Mouse (Mus musculus) forebrain, embryonic 16.5 days (tissue): Measurements from ENCODE around the gene Otulin. TPM values are rescaled to one million over a fixed set of nuclear protein-coding genes. Genes with fewer than 3 reads are reported as not detected.

ENCODE experiments used
- ATAC-seq: fragments of 200-750 bp; cut with Nextera tagmentation; 2 replicates; pipeline ENCODE4 v1.8.0; 2017; ENCODE audit warnings: mild to moderate bottlenecking, moderate library complexity
- H3K27ac ChIP-seq: fragments of 300-500 bp; sonication (generic); 2 replicates; pipeline ENCODE4 v1.5.1; 2014; ENCODE audit warnings: low read length, control low read depth
- H3K27me3 ChIP-seq: fragments of 300-500 bp; sonication (generic); replicated peaks from 2 replicates; pipeline ENCODE4 v1.6.1; 2014; ENCODE audit warnings: low read length; ENCODE audit not compliant: control insufficient read depth, insufficient read depth
- H3K36me3 ChIP-seq: fragments of 300-500 bp; sonication (generic); 2 replicates; pipeline ENCODE4 v1.6.1; 2014; ENCODE audit not compliant: control insufficient read depth, insufficient read depth
- H3K4me1 ChIP-seq: fragments of 300-500 bp; sonication (generic); replicated peaks from 2 replicates; pipeline ENCODE4 v1.6.1; 2014; ENCODE audit warnings: low read length; ENCODE audit not compliant: control insufficient read depth, insufficient read depth
- H3K4me2 ChIP-seq: fragments of 300-500 bp; sonication (generic); 2 replicates; pipeline ENCODE4 v1.6.1; 2014; ENCODE audit warnings: mild to moderate bottlenecking, low read length, control low read depth
- H3K4me3 ChIP-seq: fragments of 300-500 bp; sonication (generic); replicated peaks from 2 replicates; pipeline ENCODE4 v1.5.1; 2014; ENCODE audit warnings: mild to moderate bottlenecking, low read length, control low read depth
- H3K9ac ChIP-seq: fragments of 300-500 bp; sonication (generic); replicated peaks from 2 replicates; pipeline ENCODE4 v1.6.1; 2014; ENCODE audit warnings: low read depth, low read length, control low read depth
- H3K9me3 ChIP-seq: fragments of 300-500 bp; sonication (generic); 2 replicates; pipeline ENCODE4 v1.6.1; 2016; ENCODE audit warnings: low read length; ENCODE audit not compliant: control insufficient read depth
- WGBS: fragments of 180-500 bp; shearing (Covaris S2); extraction: QIAGEN DNeasy Blood & Tissue Kit; methylation state at CpG from one replicate; pipeline ENCODE4 v1.1.7; 2014; 5-methylcytosine and 5-hydroxymethylcytosine counted together
- polyA plus RNA-seq: library from polyadenylated mRNA; unstranded; fragments of >200 nt; fragmentation: Nextera tagmentation; extraction: Ambion mirVana; gene quantifications from 2 replicates; pipeline ENCODE4 v1.2.1, GENCODE M21; 2015

Gene Otulin
- polyA plus RNA-seq, 1 experiment from 2014 or later = 28.0 TPM

DNA sequence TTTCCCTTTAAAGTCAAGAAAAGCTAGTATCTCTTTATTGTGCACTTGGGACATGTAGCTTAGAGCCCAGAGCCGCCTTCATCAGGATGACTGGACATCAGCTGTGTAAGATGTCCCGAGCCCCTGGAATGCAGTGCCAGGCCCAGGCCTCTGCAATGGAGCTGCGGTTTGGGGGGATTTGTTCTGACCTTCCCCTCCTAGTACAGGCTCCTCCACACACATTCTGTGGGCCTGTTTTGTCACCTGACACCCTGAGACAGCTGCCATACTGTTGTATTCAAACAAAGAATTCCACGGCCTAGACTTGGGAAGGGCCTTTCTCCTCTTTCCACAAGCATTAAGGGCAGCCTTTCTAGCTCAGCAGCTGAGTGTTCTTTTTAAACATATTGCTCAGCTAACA is 35.5 kb downstream of the Otulin start:
- Histone ChIP-seq H3K27me3 (no peaks in the 10 kb centered on the region), H3K4me2 (no peak overlapping the region), H3K4me1 (peaks cover 5% of the 10 kb centered on the region; the same call in 1 of the 2 replicates), H3K4me3 (no peak overlapping the region), H3K36me3 (peaks cover 15% of the 10 kb centered on the region), H3K27ac (no peak overlapping the region), H3K9ac (no peak overlapping the region), H3K9me3 (no peaks in the 10 kb centered on the region)
- 29% methylated on average over 4 of the region's 4 CpGs for WGBS
- no peak for ATAC-seq

DNA sequence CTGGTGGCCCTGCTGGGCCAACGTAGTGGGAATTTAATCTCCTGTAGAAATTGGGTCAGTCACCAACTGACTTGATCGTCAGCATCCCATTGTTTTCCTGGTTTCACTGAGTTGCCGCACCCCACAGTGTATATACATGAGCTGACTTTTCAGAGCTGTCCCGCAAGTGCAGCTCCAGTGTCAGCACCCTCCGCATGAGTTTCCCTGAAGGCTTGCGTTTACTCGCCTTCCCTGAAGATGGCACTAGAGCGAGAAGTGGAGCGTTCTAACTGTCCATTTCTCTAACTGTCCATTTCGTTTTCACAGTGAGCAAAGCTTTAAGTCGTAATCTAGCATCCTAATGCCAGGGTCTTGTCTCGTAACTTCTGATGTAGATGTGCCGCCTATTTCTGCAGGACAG is 36.8 kb downstream of the Otulin start:
- no peak for ATAC-seq
- WGBS = 76% methylated on average over 13 of the region's 13 CpGs
- H3K36me3 ChIP-seq = peaks cover 15% of the 10 kb centered on the region

DNA sequence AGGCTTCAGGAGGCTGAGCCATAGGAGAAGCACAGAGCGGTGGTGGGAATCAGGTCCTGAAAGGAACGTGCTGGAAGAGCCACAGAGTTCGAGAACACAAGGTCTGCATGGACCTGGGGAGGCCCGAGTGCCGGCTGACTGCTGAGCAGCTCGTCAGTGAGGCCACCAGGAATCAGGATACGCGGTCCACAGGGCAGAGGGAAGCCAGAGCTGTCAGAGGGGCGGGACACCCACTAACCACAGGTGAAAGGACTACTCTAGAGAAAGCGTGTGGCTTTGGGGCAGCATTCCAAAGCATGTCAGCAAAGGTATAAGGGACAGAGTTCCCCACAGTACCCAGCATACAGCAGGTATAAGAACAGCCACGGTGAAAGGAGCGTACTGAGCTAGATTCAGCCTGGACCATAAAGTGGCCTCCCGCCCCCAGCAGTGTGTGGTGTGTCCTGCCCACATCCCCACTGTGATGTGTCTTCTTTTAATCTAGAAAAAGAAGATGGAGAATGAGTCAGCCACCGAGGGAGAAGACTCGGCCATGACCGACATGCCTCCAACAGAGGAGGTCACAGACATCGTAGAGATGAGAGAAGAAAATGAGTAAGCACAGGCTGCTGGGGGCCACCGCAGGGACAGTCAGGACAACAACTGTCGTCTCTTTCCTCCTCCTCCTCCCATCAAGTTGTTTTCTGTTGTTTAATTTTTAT is 37.7 kb downstream of the Otulin start:
- ATAC-seq = no peak
- Histone ChIP-seq H3K4me1 (peaks cover 15% of the 10 kb centered on the region), H3K4me2 (no peak overlapping the region), H3K9ac (no peak overlapping the region), H3K27me3 (no peaks in the 10 kb centered on the region), H3K27ac (no peak overlapping the region), H3K4me3 (no peak overlapping the region), H3K36me3 (peaks cover 14% of the 10 kb centered on the region), H3K9me3 (no peaks in the 10 kb centered on the region)
- 90% methylated on average over 19 of the region's 19 CpGs for WGBS

More for the DNA sequence above, 36.8 kb downstream of the Otulin start:
- no peaks in the 10 kb centered on the region for H3K27me3 ChIP-seq
- H3K27ac ChIP-seq = no peak overlapping the region
- no peaks in the 10 kb centered on the region for H3K9me3 ChIP-seq
- H3K4me1 ChIP-seq = peaks cover 7% of the 10 kb centered on the region
- H3K4me2 ChIP-seq = no peak overlapping the region
- no peak overlapping the region for H3K4me3 ChIP-seq
- no peak overlapping the region for H3K9ac ChIP-seq

DNA sequence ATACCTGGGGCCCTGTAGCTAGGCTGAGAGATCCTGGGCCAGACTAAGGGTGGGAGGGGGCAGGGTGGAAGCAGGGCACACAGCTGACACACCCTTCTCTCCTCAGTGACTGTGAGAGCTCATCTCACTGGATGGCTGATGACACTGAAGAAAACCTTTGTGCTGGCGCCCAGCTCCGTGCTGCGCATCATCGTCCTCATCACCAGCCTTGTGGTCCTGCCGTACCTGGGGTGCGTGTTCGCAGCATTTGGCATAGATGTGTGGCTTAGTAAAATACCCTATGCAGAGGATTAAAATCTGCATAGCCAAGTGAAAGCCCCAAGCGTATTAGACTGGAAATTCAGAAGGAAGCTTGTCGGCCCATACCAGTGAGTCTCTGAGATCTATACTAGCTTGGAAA is 39.7 kb downstream of the Otulin start:
- Histone ChIP-seq H3K27ac (no peak overlapping the region), H3K36me3 (peaks cover 14% of the 10 kb centered on the region), H3K9me3 (no peaks in the 10 kb centered on the region), H3K9ac (no peak overlapping the region), H3K27me3 (no peaks in the 10 kb centered on the region), H3K4me2 (no peak overlapping the region), H3K4me3 (no peak overlapping the region), H3K4me1 (peaks cover 15% of the 10 kb centered on the region)
- ATAC-seq = no peak
- WGBS = 96% methylated on average over 9 of the region's 9 CpGs

DNA sequence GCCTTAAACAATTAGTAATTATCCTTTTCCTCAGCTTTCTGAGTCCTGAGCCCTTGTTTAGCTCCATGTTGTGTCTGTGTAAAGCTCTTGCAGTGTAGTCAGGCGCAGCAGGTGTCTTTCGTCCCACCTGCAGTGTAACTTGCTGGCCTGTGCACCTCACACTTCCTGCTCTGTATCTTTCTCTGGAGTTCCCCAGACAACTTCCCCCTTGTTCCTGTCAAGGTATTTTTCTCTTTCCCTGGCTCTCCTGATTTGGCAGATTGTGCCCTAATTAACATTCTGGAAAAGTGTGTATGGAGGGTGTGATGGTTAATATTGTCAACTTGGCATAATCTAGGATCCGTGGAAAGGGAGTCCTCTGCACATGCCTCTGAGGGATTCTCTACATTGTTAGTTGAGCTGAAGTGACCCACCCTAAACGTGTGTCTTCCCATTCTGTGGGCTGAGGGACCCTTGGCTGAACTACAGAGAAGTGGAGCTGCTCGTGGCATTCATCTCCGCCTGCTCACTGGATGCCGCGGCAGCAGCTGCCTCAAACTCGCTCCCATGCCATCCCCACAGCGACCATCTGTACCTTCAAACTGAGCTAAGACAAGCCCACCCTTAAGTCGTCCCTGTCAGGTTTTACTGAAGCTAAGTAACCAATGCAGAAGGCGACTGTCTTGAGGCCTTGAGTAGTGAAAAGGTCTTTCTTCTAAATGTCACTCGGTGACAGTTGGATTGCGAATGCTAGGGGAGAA is 42.2 kb downstream of the Otulin start:
- ATAC-seq = peak; percentile 62
- H3K27ac ChIP-seq = peak overlapping the region; percentile 23; the same call in 1 of the 2 replicates
- H3K9ac ChIP-seq = no peak overlapping the region
- peaks cover 11% of the 10 kb centered on the region for H3K4me1 ChIP-seq
- H3K9me3 ChIP-seq = no peaks in the 10 kb centered on the region
- no peak overlapping the region for H3K4me3 ChIP-seq
- H3K27me3 ChIP-seq = no peaks in the 10 kb centered on the region
- WGBS = 57% methylated on average over 14 of the region's 14 CpGs
- peaks cover 11% of the 10 kb centered on the region for H3K36me3 ChIP-seq
- H3K4me2 ChIP-seq = no peak overlapping the region

DNA sequence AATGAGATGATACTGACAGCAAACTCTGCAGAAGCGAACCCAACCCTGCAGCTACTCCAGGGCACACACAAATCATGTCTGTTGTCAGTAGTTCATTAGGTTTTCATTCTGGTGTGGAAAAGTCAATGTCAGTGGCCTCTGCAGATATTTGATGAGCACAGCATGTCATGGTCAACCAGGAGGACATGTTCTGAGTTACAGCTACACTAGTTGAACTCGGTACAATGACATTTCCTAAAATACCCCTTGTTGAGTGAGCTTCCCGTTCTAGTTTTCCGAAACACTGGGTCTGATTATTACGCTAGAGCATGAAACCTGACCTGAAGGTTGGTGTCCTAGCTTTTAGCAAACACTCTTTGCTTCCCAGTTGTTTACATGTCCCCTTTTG is 44.4 kb downstream of the Otulin start:
- H3K36me3 ChIP-seq = peaks cover 4% of the 10 kb centered on the region
- H3K27ac ChIP-seq = no peak overlapping the region
- WGBS = 94% methylated on average over 5 of the region's 5 CpGs
- H3K9me3 ChIP-seq = no peaks in the 10 kb centered on the region
- no peak overlapping the region for H3K4me3 ChIP-seq
- H3K9ac ChIP-seq = no peak overlapping the region
- H3K4me2 ChIP-seq = no peak overlapping the region
- H3K4me1 ChIP-seq = peaks cover 14% of the 10 kb centered on the region
- ATAC-seq = no peak
- H3K27me3 ChIP-seq = no peaks in the 10 kb centered on the region

DNA sequence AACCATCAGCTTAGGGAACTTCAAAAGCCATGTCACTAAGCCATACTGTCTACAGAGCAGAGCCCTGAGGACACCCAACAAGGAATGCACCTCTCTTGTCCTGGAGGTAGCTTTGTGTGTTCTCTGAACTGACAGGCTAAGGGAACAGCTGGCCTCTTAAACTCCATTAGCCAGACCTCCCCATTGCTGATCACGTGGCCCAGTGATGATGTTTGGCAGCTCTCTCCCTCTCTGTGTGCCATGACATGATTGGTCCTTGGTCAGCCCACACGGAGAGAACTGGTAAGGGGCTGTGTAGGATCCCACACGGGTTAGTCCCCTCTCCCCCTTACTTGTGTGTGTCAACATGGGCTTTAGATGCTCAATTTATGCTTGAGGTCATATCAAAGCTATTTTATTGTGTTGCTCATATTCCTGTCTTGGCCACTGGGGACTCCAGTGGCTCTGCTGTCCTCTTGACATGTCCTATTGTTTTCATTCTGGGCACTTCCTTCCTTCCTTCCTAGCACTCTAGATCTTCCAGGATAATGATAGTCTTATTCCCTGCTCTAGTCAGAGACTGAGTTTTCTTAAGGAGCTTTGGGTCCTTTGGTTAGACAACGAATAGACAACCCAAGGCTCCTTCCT is 44.9 kb downstream of the Otulin start:
- 83% methylated on average over 4 of the region's 4 CpGs for WGBS
- Histone ChIP-seq H3K27ac (no peak overlapping the region), H3K9ac (no peak overlapping the region), H3K4me2 (no peak overlapping the region), H3K36me3 (peaks cover 4% of the 10 kb centered on the region), H3K9me3 (no peaks in the 10 kb centered on the region), H3K4me1 (peaks cover 14% of the 10 kb centered on the region), H3K27me3 (no peaks in the 10 kb centered on the region), H3K4me3 (no peak overlapping the region)
- no peak for ATAC-seq

DNA sequence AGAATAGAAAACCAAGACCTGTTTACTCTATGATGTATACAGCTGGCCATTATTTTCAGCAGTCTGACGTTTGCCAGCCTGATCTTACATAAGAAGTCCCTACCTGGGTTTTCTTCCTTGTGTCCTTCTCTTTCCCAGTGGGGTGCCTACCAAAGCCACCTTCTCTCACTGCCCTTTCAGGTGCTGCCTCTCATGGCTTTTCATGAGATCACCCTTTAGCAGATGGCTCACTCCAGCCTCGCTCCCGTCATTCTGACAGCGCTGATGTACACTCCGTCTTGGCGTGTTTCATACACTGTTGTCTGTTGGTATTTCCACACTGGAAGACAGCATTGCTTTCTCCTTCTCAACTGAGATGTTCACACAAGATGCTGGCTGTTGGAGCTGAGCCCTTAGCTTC is 46.9 kb downstream of the Otulin start:
- no peak for ATAC-seq
- no peak overlapping the region for H3K4me3 ChIP-seq
- no peak overlapping the region for H3K9ac ChIP-seq
- H3K27ac ChIP-seq = no peak overlapping the region
- no peaks in the 10 kb centered on the region for H3K27me3 ChIP-seq
- WGBS = 89% methylated on average over 6 of the region's 6 CpGs
- H3K4me1 ChIP-seq = peaks cover 10% of the 10 kb centered on the region
- no peaks in the 10 kb centered on the region; the same call in 1 of the 2 replicates for H3K36me3 ChIP-seq
- H3K9me3 ChIP-seq = no peaks in the 10 kb centered on the region
- no peak overlapping the region for H3K4me2 ChIP-seq

DNA sequence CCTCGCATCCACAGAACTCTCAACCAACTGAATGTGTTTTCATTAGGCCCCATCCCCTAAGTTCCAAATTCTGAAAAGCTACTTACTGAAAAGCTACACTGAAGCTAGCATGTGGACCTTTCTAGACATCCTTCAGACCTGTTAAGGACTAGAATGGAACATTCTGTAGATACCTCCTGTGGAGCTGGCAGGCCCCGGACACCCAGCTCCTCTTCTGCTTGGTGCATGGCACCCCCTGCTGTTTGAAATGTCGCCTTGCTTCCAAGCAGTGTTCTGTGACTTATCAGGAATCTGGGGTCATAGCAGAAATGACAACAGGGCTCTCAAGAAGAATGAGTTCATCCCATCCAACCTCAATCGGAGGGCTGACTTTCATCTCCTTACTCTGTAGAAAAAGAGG is 47.5 kb downstream of the Otulin start:
- H3K4me3 ChIP-seq = no peak overlapping the region
- no peaks in the 10 kb centered on the region; the same call in 1 of the 2 replicates for H3K36me3 ChIP-seq
- H3K27me3 ChIP-seq = no peaks in the 10 kb centered on the region
- ATAC-seq = peak; percentile 35; the same call in 1 of the 2 replicates
- no peaks in the 10 kb centered on the region for H3K9me3 ChIP-seq
- no peak overlapping the region for H3K9ac ChIP-seq
- 86% methylated on average over 4 of the region's 4 CpGs for WGBS
- no peak overlapping the region for H3K4me2 ChIP-seq
- peaks cover 5% of the 10 kb centered on the region for H3K4me1 ChIP-seq
- H3K27ac ChIP-seq = no peak overlapping the region
